8 mouse cellular contexts compared by ENCODE assay signal in genomic region chr16:32114968-32115695, GRCm38 (mm10). TPM values are rescaled to one million over a fixed set of nuclear protein-coding genes. Genes with fewer than 3 reads are reported as not detected.
A peak's percentile ranks its signal among the peaks of the same experiment; 100 is the strongest.
DNase-seq lines count a peak whose midpoint lies in the region; ATAC-seq lines count a peak whose summit lies in the region.

No protein-coding gene starts in this region.

- no peaks in the 10 kb centered on the region for H3K27me3 ChIP-seq in intestine, embryonic 16.5 days (replicated peaks; ENCODE audit: control insufficient read depth, insufficient read depth, low read length)
- no peaks in the 10 kb centered on the region for H3K27me3 ChIP-seq in midbrain, embryonic 16.5 days (ENCODE audit: control insufficient read depth, insufficient read depth, low read depth, low read length)

- WGBS in intestine, embryonic 16.5 days = 13% methylated on average over 15 of the region's 15 CpGs
- WGBS in midbrain, embryonic 16.5 days = 18% methylated on average over 15 of the region's 15 CpGs

- no peak overlapping the region for H3K9ac ChIP-seq in intestine, embryonic 16.5 days (ENCODE audit: low read depth, low read length)
- H3K9ac ChIP-seq in midbrain, embryonic 16.5 days (ENCODE audit: low read depth, low read length) = no peak overlapping the region

- no peak for ATAC-seq in cerebellum, adult (ENCODE audit: insufficient number of reproducible peaks, low FRiP score, low TSS enrichment)
- peak; percentile 31 for ATAC-seq in intestine, embryonic 16.5 days
- ATAC-seq in midbrain, embryonic 16.5 days = no peak

- no peak overlapping the region for H3K27ac ChIP-seq in intestine, embryonic 16.5 days (ENCODE audit: low read length)
- no peak overlapping the region for H3K27ac ChIP-seq in midbrain, embryonic 16.5 days (ENCODE audit: low read length)

- DNase-seq in cerebellum, adult 11 months = peak; percentile 74
- DNase-seq in cerebellum, postnatal 4 days (ENCODE audit: low spot score in 2 of 2) = peak; percentile 85 to 86
- peak; percentile 51 for DNase-seq in gastrocnemius, postnatal 25 days
- DNase-seq in left cerebral cortex, postnatal 4 days = peak; percentile 79
- peak; percentile 75 to 82 for DNase-seq in spleen, postnatal 36 days (ENCODE audit: low spot score in 2 of 2)

- no peaks in the 10 kb centered on the region for H3K4me1 ChIP-seq in intestine, embryonic 16.5 days (ENCODE audit: control insufficient read depth, insufficient read depth, low read length)
- H3K4me1 ChIP-seq in midbrain, embryonic 16.5 days (ENCODE audit: control insufficient read depth, insufficient read depth, low read length) = peaks cover 4% of the 10 kb centered on the region

- H3K4me3 ChIP-seq in intestine, embryonic 16.5 days (ENCODE audit: low read length) = no peak overlapping the region
- H3K4me3 ChIP-seq in midbrain, embryonic 16.5 days (ENCODE audit: low read depth, low read length) = no peak overlapping the region

- H3K36me3 ChIP-seq in intestine, embryonic 16.5 days (ENCODE audit: control insufficient read depth, insufficient read depth, low read length) = no peaks in the 10 kb centered on the region
- H3K36me3 ChIP-seq in midbrain, embryonic 16.5 days (ENCODE audit: control insufficient read depth, insufficient read depth, low read length) = peaks cover 3% of the 10 kb centered on the region; the same call in 1 of the 2 replicates

- no peaks in the 10 kb centered on the region for H3K9me3 ChIP-seq in intestine, embryonic 16.5 days (ENCODE audit: control insufficient read depth, low read length)
- no peaks in the 10 kb centered on the region for H3K9me3 ChIP-seq in midbrain, embryonic 16.5 days (replicated peaks; ENCODE audit: control insufficient read depth, low read length, poor library complexity, severe bottlenecking)

- H3K4me2 ChIP-seq in intestine, embryonic 16.5 days (ENCODE audit: low read depth, low read length) = no peak overlapping the region
- H3K4me2 ChIP-seq in midbrain, embryonic 16.5 days (ENCODE audit: low read length) = peak overlapping the region; percentile 25; the same call in 1 of the 2 replicates

- intact Hi-C loops in left cerebral cortex, postnatal 4 days (cut with DNase I) = loop anchor here (10.0 kb wide), 1 partner anchor 350 kb away; no protein-coding TSS in a partner anchor

RNA-seq across cellular contexts. Expression of gene Cep19, which starts 15.5 kb away (rescaled TPM):
- total RNA-seq in gastrocnemius, postnatal 25 days (2021) = 1 to 10 TPM; 7.7 to 7.9 TPM
- polyA plus RNA-seq in intestine, embryonic 16.5 days (2015; fragmentation: Nextera tagmentation; extraction: Ambion mirVana) = 26.1 and 29.3 TPM in 2 replicates
- 10 to 100 TPM; 38.4 to 40.7 TPM for total RNA-seq in left cerebral cortex, postnatal 4 days (2021)
- 49.1 and 51.6 TPM in 2 replicates for polyA plus RNA-seq in midbrain, embryonic 16.5 days (2015; fragmentation: Nextera tagmentation; extraction: Ambion mirVana)

RNA-seq across cellular contexts. Expression of gene Pigx, which starts 15.6 kb away (rescaled TPM):
- total RNA-seq in gastrocnemius, postnatal 25 days (2021) = 10 to 100 TPM; 12.6 to 14.0 TPM
- 108 and 109 TPM in 2 replicates for polyA plus RNA-seq in intestine, embryonic 16.5 days (2015; fragmentation: Nextera tagmentation; extraction: Ambion mirVana)
- 10 to 100 TPM; 44.1 TPM for total RNA-seq in left cerebral cortex, postnatal 4 days (2021)
- 104 and 107 TPM in 2 replicates for polyA plus RNA-seq in midbrain, embryonic 16.5 days (2015; fragmentation: Nextera tagmentation; extraction: Ambion mirVana)

RNA-seq across cellular contexts. Expression of gene Pak2, which starts 36.0 kb away (rescaled TPM):
- total RNA-seq in gastrocnemius, postnatal 25 days (2021) = 10 to 100 TPM; 13.8 to 14.7 TPM
- 34.5 and 34.6 TPM in 2 replicates for polyA plus RNA-seq in intestine, embryonic 16.5 days (2015; fragmentation: Nextera tagmentation; extraction: Ambion mirVana)
- 10 to 100 TPM; 47.0 to 53.4 TPM for total RNA-seq in left cerebral cortex, postnatal 4 days (2021)
- polyA plus RNA-seq in midbrain, embryonic 16.5 days (2015; fragmentation: Nextera tagmentation; extraction: Ambion mirVana) = 37.5 and 40.4 TPM in 2 replicates

RNA-seq across cellular contexts. Expression of gene Nrros, which starts 50.3 kb away (rescaled TPM):
- 1 to 10 TPM; 1.9 to 2.5 TPM for total RNA-seq in gastrocnemius, postnatal 25 days (2021)
- polyA plus RNA-seq in intestine, embryonic 16.5 days (2015; fragmentation: Nextera tagmentation; extraction: Ambion mirVana) = 13.1 and 13.3 TPM in 2 replicates
- 1 to 10 TPM; 5.7 to 5.9 TPM for total RNA-seq in left cerebral cortex, postnatal 4 days (2021)
- polyA plus RNA-seq in midbrain, embryonic 16.5 days (2015; fragmentation: Nextera tagmentation; extraction: Ambion mirVana) = 6.7 and 6.8 TPM in 2 replicates

Comparison
In these comparisons a context has a peak if more than half of its experiments do, and no peak if none do; other contexts are left out.
1. RNA of gene Cep19, which starts 15.5 kb away (total RNA-seq): 38.4 to 40.7 TPM in left cerebral cortex, postnatal 4 days; 7.7 to 7.9 TPM in gastrocnemius, postnatal 25 days; every median in the first group is over 4 times any median in the second.
2. Peak in every context shown above with its lines, with median percentiles within 50 percentile points of each other: DNase-seq.